Mouse (Mus musculus) cerebellum, adult 9-11 months (tissue): Measurements from ENCODE around the gene Olfr812.
"Not testable (repeated sequence)": the region's sequence is repeated elsewhere in the genome, so short reads cannot be mapped to it uniquely, and the experiment has no call there.

Source experiments
- DNase-seq: peaks from one replicate; pipeline ENCODE4 v3.0.0; 2022

Olfr812 gene

DNA sequence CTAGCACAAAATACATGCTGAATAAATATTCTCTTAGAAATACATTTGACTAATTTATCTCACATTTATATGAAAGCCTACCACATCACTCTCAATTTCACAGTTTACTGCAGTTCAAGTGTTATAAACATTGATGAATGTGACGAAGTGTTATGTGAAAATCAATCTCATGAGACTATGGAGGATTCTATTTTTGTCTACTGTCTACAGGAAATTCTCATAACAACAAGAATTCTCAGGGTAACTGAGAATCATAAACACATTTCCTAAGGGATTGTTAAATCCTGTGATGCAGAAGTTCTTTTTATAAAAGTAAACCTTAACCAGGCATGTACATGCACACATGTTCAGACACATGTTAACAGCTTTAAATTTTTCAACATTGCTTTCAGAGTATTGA is at the start of gene Olfr812:
TSS of gene Olfr812 (minus strand) at position 101 of the 400 bp plus-strand sequence.
- no peak for DNase-seq

- DNase-seq: no peak
Observed at GRCm38 (mm10) chr10:129885934-129886333, 40.0 kb upstream of the Olfr812 start.

DNA sequence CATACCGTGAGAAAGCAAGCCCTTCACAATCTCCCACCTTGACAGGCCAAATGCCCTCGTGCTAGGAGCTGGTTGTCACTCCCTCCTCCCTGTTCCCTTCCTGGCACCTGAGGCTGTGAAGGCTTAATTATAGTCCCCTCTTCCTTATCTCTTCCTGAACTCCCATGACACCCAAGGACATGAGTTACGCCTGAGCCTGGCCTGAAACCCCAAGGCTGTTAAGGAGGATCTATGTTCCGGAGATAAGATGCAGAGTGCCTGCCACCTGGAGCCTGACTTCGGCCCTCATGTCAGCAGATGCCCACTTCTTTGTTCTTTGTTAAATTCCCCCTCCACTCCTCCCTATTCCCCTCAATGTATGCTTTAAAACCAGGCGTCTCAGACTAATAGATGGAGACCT is 39.6 kb upstream of the Olfr812 start:
- DNase-seq: not testable (repeated sequence)

DNA sequence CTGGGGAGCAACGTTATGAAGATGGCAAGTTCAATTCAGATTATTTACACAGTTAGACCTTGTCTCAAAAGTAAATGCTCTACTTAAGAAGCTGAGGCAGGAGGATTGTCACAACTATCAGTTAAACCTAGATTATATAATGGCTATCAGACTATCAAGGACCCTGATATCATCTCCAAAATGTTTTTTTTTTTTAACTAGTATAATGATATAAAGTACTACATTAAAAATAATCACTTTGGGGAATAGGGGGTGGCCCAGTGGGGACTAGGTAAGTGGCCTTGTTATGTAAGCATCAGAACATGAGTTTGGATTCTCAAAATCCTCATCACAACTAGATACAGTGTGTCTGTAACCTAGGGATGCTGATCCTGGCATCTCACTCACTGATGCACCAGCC is 33.9 kb upstream of the Olfr812 start, which contains the start of gene Olfr814:
TSS of gene Olfr814 (minus strand) at position 101 of the 400 bp plus-strand sequence.
- DNase-seq: not testable (repeated sequence)

DNA sequence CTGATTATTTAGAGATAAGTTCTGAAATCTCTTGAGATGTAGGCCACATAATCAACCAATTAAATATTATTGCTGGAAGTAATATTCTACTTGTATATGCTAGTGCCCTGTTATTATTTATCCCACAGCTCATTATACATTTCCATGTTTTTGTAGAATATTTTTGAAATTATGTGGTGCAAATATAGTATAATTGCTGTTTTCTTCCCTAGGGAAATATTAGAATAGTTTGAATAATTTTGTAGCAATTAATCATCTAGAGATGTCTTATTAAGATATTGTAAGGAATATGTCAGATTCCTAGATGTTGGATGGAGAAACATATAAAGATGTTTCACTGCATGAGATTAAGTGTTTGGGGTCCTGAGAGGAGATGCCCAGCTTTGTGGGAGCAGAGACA is 9.2 kb upstream of the Olfr812 start, which contains the start of gene Olfr813:
TSS of gene Olfr813 (plus strand) at position 301 of the 400 bp plus-strand sequence.
- DNase-seq: no peak

DNA sequence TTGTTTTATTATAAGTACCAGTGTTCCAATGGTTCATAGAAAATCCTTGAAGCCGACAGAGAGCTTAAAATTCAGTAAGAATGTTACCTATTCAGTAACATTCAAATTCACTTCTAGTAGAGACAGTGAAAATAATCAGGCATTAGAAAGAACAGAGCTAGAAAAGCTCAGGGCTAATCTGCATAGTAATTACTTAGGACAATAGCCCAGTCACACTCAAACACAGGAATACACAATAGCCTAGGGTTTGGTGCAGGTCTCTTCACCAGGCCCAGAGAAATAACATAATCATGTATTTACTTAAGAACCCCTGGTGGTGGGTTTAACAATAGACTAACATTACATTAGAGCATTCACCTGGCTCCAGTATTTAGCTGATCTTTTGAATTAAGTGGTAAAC is 1.4 kb upstream of the Olfr812 start:
- DNase-seq: no peak

DNA sequence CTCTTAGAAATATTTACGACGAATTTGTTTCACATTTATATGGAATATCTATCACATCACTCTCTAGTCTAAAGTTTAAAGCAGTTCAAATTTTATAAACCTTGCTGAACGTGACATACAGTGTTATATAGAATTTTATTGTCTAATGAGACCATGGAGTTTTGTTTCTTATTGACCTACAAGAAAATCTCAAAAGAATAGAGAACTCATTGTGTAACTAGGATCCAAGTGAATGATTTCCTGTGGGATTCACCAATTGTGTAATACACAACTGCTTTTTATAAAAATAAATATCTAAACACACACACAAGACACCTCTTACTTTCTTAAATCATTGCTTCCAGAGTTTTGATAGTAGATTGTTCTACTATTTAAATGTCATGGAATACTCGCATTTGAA is 41.6 kb downstream of the Olfr812 start, which contains the start of gene Olfr811:
TSS of gene Olfr811 (minus strand) at position 101 of the 400 bp plus-strand sequence.
- no peak for DNase-seq

- DNase-seq: no peak
Observed at GRCm38 (mm10) chr10:129794817-129795216, 51.1 kb downstream of the Olfr812 start, which contains the start of gene Olfr810. Gene Olfr810, minus strand, starts transcription at chr10:129794917.
